Mouse (Mus musculus): Measurements from ENCODE around the gene Stra6. TPM values are rescaled to one million over a fixed set of nuclear protein-coding genes. Genes with fewer than 3 reads are reported as not detected.
A peak's percentile ranks its signal among the peaks of the same experiment; 100 is the strongest.

The Stra6 gene
- polyA plus RNA-seq, 1 experiment from 2014 or later, result 53.7 TPM

GRCm38 (mm10) chr9:58067546-58067945 lies 4.0 kb downstream of the Stra6 start:
- Histone ChIP-seq H3K4me2 (ENCODE audit: low read depth, severe bottlenecking) (no peak overlapping the region), H3K27me3 (ENCODE audit: control insufficient read depth, insufficient read depth, low read length) (0 out of 2 replicates have a peak, but pooled peaks cover 2% of the 10 kb centered on the region), H3K4me3 (ENCODE audit: low read depth, low read length) (no peak overlapping the region), H3K27ac (replicated peaks; ENCODE audit: low read depth, low read length) (no peak overlapping the region), H3K9ac (ENCODE audit: low read length) (no peak overlapping the region), H3K9me3 (ENCODE audit: control insufficient read depth, low read length) (no peaks in the 10 kb centered on the region), H3K4me1 (ENCODE audit: control insufficient read depth, insufficient read depth, low read length) (no peaks in the 10 kb centered on the region; the same call in 1 of the 2 replicates), H3K36me3 (ENCODE audit: control insufficient read depth, insufficient read depth, low read length) (no peaks in the 10 kb centered on the region)
- 89% methylated on average over 3 of the region's 3 CpGs for WGBS
- DNase-seq (ENCODE audit: low spot score), result no peak
- no peak for ATAC-seq (ENCODE audit: insufficient number of reproducible peaks, low FRiP score, low TSS enrichment, low read depth)

GRCm38 (mm10) chr9:58074561-58074960 lies 11.0 kb downstream of the Stra6 start:
- Histone ChIP-seq H3K9me3 (ENCODE audit: control insufficient read depth, low read length) (no peaks in the 10 kb centered on the region), H3K4me2 (ENCODE audit: low read depth, severe bottlenecking) (no peak overlapping the region), H3K4me1 (ENCODE audit: control insufficient read depth, insufficient read depth, low read length) (no peaks in the 10 kb centered on the region), H3K27ac (replicated peaks; ENCODE audit: low read depth, low read length) (no peak overlapping the region), H3K4me3 (ENCODE audit: low read depth, low read length) (no peak overlapping the region), H3K9ac (ENCODE audit: low read length) (no peak overlapping the region), H3K36me3 (ENCODE audit: control insufficient read depth, insufficient read depth, low read length) (no peaks in the 10 kb centered on the region), H3K27me3 (ENCODE audit: control insufficient read depth, insufficient read depth, low read length) (no peaks in the 10 kb centered on the region)
- ATAC-seq (ENCODE audit: insufficient number of reproducible peaks, low FRiP score, low TSS enrichment, low read depth) (no peak), DNase-seq (ENCODE audit: low spot score) (no peak)
- 47% methylated on average over 3 of the region's 3 CpGs for WGBS

GRCm38 (mm10) chr9:58084586-58084985 lies 21.0 kb downstream of the Stra6 start:
- Histone ChIP-seq H3K27ac (replicated peaks; ENCODE audit: low read depth, low read length) (no peak overlapping the region), H3K36me3 (ENCODE audit: control insufficient read depth, insufficient read depth, low read length) (no peaks in the 10 kb centered on the region), H3K4me3 (ENCODE audit: low read depth, low read length) (no peak overlapping the region), H3K4me1 (ENCODE audit: control insufficient read depth, insufficient read depth, low read length) (peaks cover 28% of the 10 kb centered on the region), H3K9ac (ENCODE audit: low read length) (no peak overlapping the region), H3K27me3 (ENCODE audit: control insufficient read depth, insufficient read depth, low read length) (no peaks in the 10 kb centered on the region), H3K4me2 (ENCODE audit: low read depth, severe bottlenecking) (no peak overlapping the region), H3K9me3 (ENCODE audit: control insufficient read depth, low read length) (no peaks in the 10 kb centered on the region)
- 14% methylated on average over 8 of the region's 8 CpGs for WGBS
- DNase-seq (ENCODE audit: low spot score), result no peak
- ATAC-seq (ENCODE audit: insufficient number of reproducible peaks, low FRiP score, low TSS enrichment, low read depth), result no peak

GRCm38 (mm10) chr9:58085074-58085473 lies 21.5 kb downstream of the Stra6 start:
- Histone ChIP-seq H3K27ac (replicated peaks; ENCODE audit: low read depth, low read length) (no peak overlapping the region), H3K9me3 (ENCODE audit: control insufficient read depth, low read length) (no peaks in the 10 kb centered on the region), H3K4me2 (ENCODE audit: low read depth, severe bottlenecking) (no peak overlapping the region), H3K9ac (ENCODE audit: low read length) (no peak overlapping the region), H3K4me1 (ENCODE audit: control insufficient read depth, insufficient read depth, low read length) (peaks cover 28% of the 10 kb centered on the region), H3K36me3 (ENCODE audit: control insufficient read depth, insufficient read depth, low read length) (no peaks in the 10 kb centered on the region), H3K4me3 (ENCODE audit: low read depth, low read length) (no peak overlapping the region), H3K27me3 (ENCODE audit: control insufficient read depth, insufficient read depth, low read length) (no peaks in the 10 kb centered on the region)
- 33% methylated on average over 2 of the region's 2 CpGs for WGBS
- no peak for ATAC-seq (ENCODE audit: insufficient number of reproducible peaks, low FRiP score, low TSS enrichment, low read depth)
- no peak for DNase-seq (ENCODE audit: low spot score)

GRCm38 (mm10) chr9:58086203-58086602 lies 22.6 kb downstream of the Stra6 start:
- no peak overlapping the region for H3K4me2 ChIP-seq (ENCODE audit: low read depth, severe bottlenecking)
- H3K27me3 ChIP-seq (ENCODE audit: control insufficient read depth, insufficient read depth, low read length), result no peaks in the 10 kb centered on the region
- no peak overlapping the region for H3K9ac ChIP-seq (ENCODE audit: low read length)
- no peak overlapping the region for H3K4me3 ChIP-seq (ENCODE audit: low read depth, low read length)
- DNase-seq (ENCODE audit: low spot score) (no peak), ATAC-seq (ENCODE audit: insufficient number of reproducible peaks, low FRiP score, low TSS enrichment, low read depth) (no peak)
- peaks cover 30% of the 10 kb centered on the region for H3K4me1 ChIP-seq (ENCODE audit: control insufficient read depth, insufficient read depth, low read length)
- no peaks in the 10 kb centered on the region for H3K36me3 ChIP-seq (ENCODE audit: control insufficient read depth, insufficient read depth, low read length)
- 26% methylated on average over 9 of the region's 9 CpGs for WGBS
- no peak overlapping the region for H3K27ac ChIP-seq (replicated peaks; ENCODE audit: low read depth, low read length)
- no peaks in the 10 kb centered on the region for H3K9me3 ChIP-seq (ENCODE audit: control insufficient read depth, low read length)

- Histone ChIP-seq H3K36me3 (ENCODE audit: control insufficient read depth, insufficient read depth, low read length) (no peaks in the 10 kb centered on the region), H3K9ac (ENCODE audit: low read length) (no peak overlapping the region), H3K4me3 (ENCODE audit: low read depth, low read length) (no peak overlapping the region), H3K4me1 (ENCODE audit: control insufficient read depth, insufficient read depth, low read length) (peaks cover 37% of the 10 kb centered on the region), H3K4me2 (ENCODE audit: low read depth, severe bottlenecking) (no peak overlapping the region), H3K27ac (replicated peaks; ENCODE audit: low read depth, low read length) (no peak overlapping the region), H3K27me3 (ENCODE audit: control insufficient read depth, insufficient read depth, low read length) (no peaks in the 10 kb centered on the region), H3K9me3 (ENCODE audit: control insufficient read depth, low read length) (no peaks in the 10 kb centered on the region)
- ATAC-seq (ENCODE audit: insufficient number of reproducible peaks, low FRiP score, low TSS enrichment, low read depth) (no peak), DNase-seq (ENCODE audit: low spot score) (no peak)
- 55% methylated on average over 7 of the region's 7 CpGs for WGBS
These were observed 23.3 kb downstream of the Stra6 start for GRCm38 (mm10) chr9:58086861-58087260.

GRCm38 (mm10) chr9:58087277-58087998 lies 23.9 kb downstream of the Stra6 start:
- ATAC-seq (ENCODE audit: insufficient number of reproducible peaks, low FRiP score, low TSS enrichment, low read depth), result no peak
- Histone ChIP-seq H3K4me2 (ENCODE audit: low read depth, severe bottlenecking) (no peak overlapping the region), H3K4me3 (ENCODE audit: low read depth, low read length) (no peak overlapping the region), H3K27me3 (ENCODE audit: control insufficient read depth, insufficient read depth, low read length) (no peaks in the 10 kb centered on the region), H3K9me3 (ENCODE audit: control insufficient read depth, low read length) (no peaks in the 10 kb centered on the region), H3K36me3 (ENCODE audit: control insufficient read depth, insufficient read depth, low read length) (no peaks in the 10 kb centered on the region), H3K4me1 (ENCODE audit: control insufficient read depth, insufficient read depth, low read length) (peaks cover 42% of the 10 kb centered on the region), H3K27ac (replicated peaks; ENCODE audit: low read depth, low read length) (no peak overlapping the region), H3K9ac (ENCODE audit: low read length) (no peak overlapping the region)
- DNase-seq (ENCODE audit: low spot score), result no peak
- 62% methylated on average over 7 of the region's 7 CpGs for WGBS

- H3K27ac ChIP-seq (replicated peaks; ENCODE audit: low read depth, low read length), result peak overlapping the region; percentile 25; the same call in 1 of the 2 replicates
- H3K9me3 ChIP-seq (ENCODE audit: control insufficient read depth, low read length), result no peaks in the 10 kb centered on the region
- WGBS, result 37% methylated on average over 4 of the region's 4 CpGs
- H3K27me3 ChIP-seq (ENCODE audit: control insufficient read depth, insufficient read depth, low read length), result no peaks in the 10 kb centered on the region
- no peaks in the 10 kb centered on the region for H3K36me3 ChIP-seq (ENCODE audit: control insufficient read depth, insufficient read depth, low read length)
- no peak overlapping the region for H3K4me3 ChIP-seq (ENCODE audit: low read depth, low read length)
- no peak; the same call in 1 of the 2 replicates for ATAC-seq (ENCODE audit: insufficient number of reproducible peaks, low FRiP score, low TSS enrichment, low read depth)
- peak; percentile 70 for DNase-seq (ENCODE audit: low spot score)
- no peak overlapping the region for H3K9ac ChIP-seq (ENCODE audit: low read length)
- no peak overlapping the region for H3K4me2 ChIP-seq (ENCODE audit: low read depth, severe bottlenecking)
- peaks cover 23% of the 10 kb centered on the region for H3K4me1 ChIP-seq (ENCODE audit: control insufficient read depth, insufficient read depth, low read length)
These were observed 28.2 kb downstream of the Stra6 start for GRCm38 (mm10) chr9:58091623-58092425.
